Mouse (Mus musculus): Measurements from ENCODE around the gene Tacr3.

DNA sequence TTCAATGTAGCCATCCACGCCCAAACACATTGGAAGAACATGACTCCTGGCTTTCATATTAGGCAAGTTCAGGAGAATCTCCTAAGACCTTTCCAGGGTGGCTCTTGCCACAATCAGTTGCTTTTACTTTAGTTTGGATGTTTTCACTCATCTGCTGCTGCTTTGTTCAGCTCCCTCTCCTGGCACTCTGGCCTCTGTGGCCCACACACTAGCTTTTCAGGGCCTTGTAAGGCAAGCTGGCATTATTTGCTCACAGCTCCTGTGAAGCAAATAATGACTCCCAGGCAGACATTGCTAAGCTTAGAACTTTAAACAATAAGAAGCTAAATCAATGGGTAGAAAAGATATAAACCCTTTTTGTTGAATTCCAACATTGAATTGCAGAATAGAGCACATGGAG is 105.9 kb downstream of the Tacr3 start:
- TF ChIP-seq CTCF (IDR thresholded peaks at IDR 0.05; ENCODE audit: borderline replicate concordance, insufficient read depth, low read depth, low read length) (no peak), POLR2A (IDR thresholded peaks at IDR 0.05; ENCODE audit: borderline replicate concordance, insufficient read depth, low read length) (no peak)

Data from cerebellum, adult 2 months (tissue).